Mouse (Mus musculus): ENCODE data around the gene Olfr372. TPM values are rescaled to one million over a fixed set of nuclear protein-coding genes. Genes with fewer than 3 reads are reported as not detected.
"Not testable (repeated sequence)": the region's sequence is repeated elsewhere in the genome, so short reads cannot be mapped to it uniquely, and the experiment has no call there.

The Olfr372 gene
- polyA plus RNA-seq (2012; fragmentation: generic; extraction: Trizol): not detected
- long read RNA-seq, experiment 1: 0 reads
- long read RNA-seq, experiment 2: 0 reads

GRCm38 (mm10) chr8:72040918-72041317, at the start of gene Olfr372:
Olfr372 (plus strand) TSS chr8:72041218.
- not testable (repeated sequence) for H3K79me3 ChIP-seq (ENCODE audit: low read depth); H3ac ChIP-seq (ENCODE audit: control insufficient read depth, insufficient read length, low read depth); H3K79me2 ChIP-seq (ENCODE audit: control insufficient read depth, insufficient read depth); H3K36me3 ChIP-seq (ENCODE audit: control insufficient read depth, insufficient read depth); H3K27me3 ChIP-seq (ENCODE audit: control insufficient read depth, insufficient read depth, insufficient read length); H3K4me3 ChIP-seq (ENCODE audit: insufficient read depth, poor library complexity, severe bottlenecking)

- peaks cover 3% of the 10 kb centered on the region for H3K27me3 ChIP-seq (ENCODE audit: control insufficient read depth, insufficient read depth, insufficient read length)
- H3ac ChIP-seq (ENCODE audit: control insufficient read depth, insufficient read length, low read depth): no peak overlapping the region
- TF ChIP-seq CEBPB (IDR thresholded peaks at IDR 0.05; ENCODE audit: low read depth) (no peak), FOSL1 (IDR thresholded peaks at IDR 0.05; ENCODE audit: insufficient read depth, low read length, poor library complexity, severe bottlenecking) (no peak), MAX (IDR thresholded peaks at IDR 0.05) (no peak), CTCF (IDR thresholded peaks at IDR 0.05; ENCODE audit: control insufficient read depth, insufficient read depth, insufficient read length) (no peak), MYOG (IDR thresholded peaks at IDR 0.05; ENCODE audit: control insufficient read depth, extremely low read depth, insufficient read length) (no peak), USF1 (IDR thresholded peaks at IDR 0.05; ENCODE audit: low read depth) (no peak), MYOD1 (IDR thresholded peaks at IDR 0.05; ENCODE audit: control insufficient read depth, insufficient read length, low read depth) (no peak)
- no peaks in the 10 kb centered on the region for H3K79me2 ChIP-seq (ENCODE audit: control insufficient read depth, insufficient read depth)
- no peaks in the 10 kb centered on the region for H3K79me3 ChIP-seq (ENCODE audit: low read depth)
- H3K4me3 ChIP-seq (ENCODE audit: insufficient read depth, poor library complexity, severe bottlenecking): no peak overlapping the region
- no peaks in the 10 kb centered on the region for H3K36me3 ChIP-seq (ENCODE audit: control insufficient read depth, insufficient read depth)
Observed at GRCm38 (mm10) chr8:71999434-71999833, 41.6 kb upstream of the Olfr372 start.

DNA sequence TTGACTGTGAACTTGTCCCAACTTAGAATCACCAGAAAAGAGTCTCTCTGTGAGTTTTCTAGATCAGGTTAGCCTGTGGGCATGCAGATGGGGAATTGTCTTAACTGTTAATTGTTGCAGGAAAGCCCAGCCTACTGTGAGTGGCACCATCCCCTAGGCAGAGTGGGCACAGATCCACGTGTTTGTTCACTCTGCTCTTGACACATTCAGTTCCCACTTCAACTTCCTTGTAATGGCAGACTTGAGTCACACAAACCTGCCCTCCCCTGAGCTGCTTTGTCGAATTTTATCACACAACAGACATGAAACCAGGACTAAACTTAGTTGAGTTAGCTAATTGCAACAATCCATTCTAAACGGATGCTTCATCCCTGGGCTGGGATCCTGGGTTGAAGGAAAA, 40.8 kb upstream of the Olfr372 start:
- TF ChIP-seq MYOD1 (IDR thresholded peaks at IDR 0.05; ENCODE audit: control insufficient read depth, insufficient read length, low read depth): no peak
- TF ChIP-seq MYOG (IDR thresholded peaks at IDR 0.05; ENCODE audit: control insufficient read depth, extremely low read depth, insufficient read length): no peak
- TF ChIP-seq MAX (IDR thresholded peaks at IDR 0.05): no peak
- TF ChIP-seq USF1 (IDR thresholded peaks at IDR 0.05; ENCODE audit: low read depth): no peak
- TF ChIP-seq FOSL1 (IDR thresholded peaks at IDR 0.05; ENCODE audit: insufficient read depth, low read length, poor library complexity, severe bottlenecking): no peak
- no peak for TF ChIP-seq CEBPB (IDR thresholded peaks at IDR 0.05; ENCODE audit: low read depth)
- no peak for TF ChIP-seq CTCF (IDR thresholded peaks at IDR 0.05; ENCODE audit: control insufficient read depth, insufficient read depth, insufficient read length)
- Histone ChIP-seq H3K4me3 (ENCODE audit: insufficient read depth, poor library complexity, severe bottlenecking) (no peak overlapping the region), H3K36me3 (ENCODE audit: control insufficient read depth, insufficient read depth) (no peaks in the 10 kb centered on the region), H3K79me2 (ENCODE audit: control insufficient read depth, insufficient read depth) (no peaks in the 10 kb centered on the region), H3K27me3 (ENCODE audit: control insufficient read depth, insufficient read depth, insufficient read length) (peaks cover 3% of the 10 kb centered on the region), H3ac (ENCODE audit: control insufficient read depth, insufficient read length, low read depth) (no peak overlapping the region), H3K79me3 (ENCODE audit: low read depth) (no peaks in the 10 kb centered on the region)

GRCm38 (mm10) chr8:72002942-72003341, 38.1 kb upstream of the Olfr372 start:
- Histone ChIP-seq H3K36me3 (ENCODE audit: control insufficient read depth, insufficient read depth) (no peaks in the 10 kb centered on the region), H3K79me2 (ENCODE audit: control insufficient read depth, insufficient read depth) (no peaks in the 10 kb centered on the region), H3K27me3 (ENCODE audit: control insufficient read depth, insufficient read depth, insufficient read length) (peaks cover 3% of the 10 kb centered on the region), H3K79me3 (ENCODE audit: low read depth) (no peaks in the 10 kb centered on the region), H3K4me3 (ENCODE audit: insufficient read depth, poor library complexity, severe bottlenecking) (no peak overlapping the region), H3ac (ENCODE audit: control insufficient read depth, insufficient read length, low read depth) (no peak overlapping the region)
- no peak for TF ChIP-seq MAX (IDR thresholded peaks at IDR 0.05)
- no peak for TF ChIP-seq MYOG (IDR thresholded peaks at IDR 0.05; ENCODE audit: control insufficient read depth, extremely low read depth, insufficient read length)
- no peak for TF ChIP-seq FOSL1 (IDR thresholded peaks at IDR 0.05; ENCODE audit: insufficient read depth, low read length, poor library complexity, severe bottlenecking)

DNA sequence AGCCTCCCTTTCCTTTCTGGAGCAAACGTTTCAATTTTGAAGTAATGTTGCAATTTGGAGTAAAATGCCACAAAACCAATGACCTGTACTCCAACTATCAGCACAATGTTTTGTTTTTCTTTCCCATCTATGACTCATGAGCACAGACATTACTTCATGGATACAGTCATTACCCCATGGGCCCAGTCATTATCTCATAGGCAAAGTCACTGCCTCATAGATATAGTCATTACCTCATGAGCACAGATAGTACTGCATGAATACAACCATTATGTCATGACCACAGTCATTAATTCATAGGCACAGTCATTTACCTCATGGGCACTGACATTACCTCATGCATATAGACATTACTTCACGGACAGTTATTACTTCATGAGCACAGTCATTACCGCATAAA, 35.1 kb upstream of the Olfr372 start:
- peaks cover 3% of the 10 kb centered on the region for H3K27me3 ChIP-seq (ENCODE audit: control insufficient read depth, insufficient read depth, insufficient read length)
- no peak for TF ChIP-seq CEBPB (IDR thresholded peaks at IDR 0.05; ENCODE audit: low read depth)
- no peak for TF ChIP-seq CTCF (IDR thresholded peaks at IDR 0.05; ENCODE audit: control insufficient read depth, insufficient read depth, insufficient read length)
- TF ChIP-seq MYOG (IDR thresholded peaks at IDR 0.05; ENCODE audit: control insufficient read depth, extremely low read depth, insufficient read length): no peak
- no peak for TF ChIP-seq MYOD1 (IDR thresholded peaks at IDR 0.05; ENCODE audit: control insufficient read depth, insufficient read length, low read depth)

GRCm38 (mm10) chr8:72006763-72007162, 34.3 kb upstream of the Olfr372 start:
- no peak overlapping the region for H3ac ChIP-seq (ENCODE audit: control insufficient read depth, insufficient read length, low read depth)
- H3K4me3 ChIP-seq (ENCODE audit: insufficient read depth, poor library complexity, severe bottlenecking): no peak overlapping the region
- H3K79me3 ChIP-seq (ENCODE audit: low read depth): no peaks in the 10 kb centered on the region
- H3K27me3 ChIP-seq (ENCODE audit: control insufficient read depth, insufficient read depth, insufficient read length): no peaks in the 10 kb centered on the region
- H3K79me2 ChIP-seq (ENCODE audit: control insufficient read depth, insufficient read depth): no peaks in the 10 kb centered on the region
- TF ChIP-seq CEBPB (IDR thresholded peaks at IDR 0.05; ENCODE audit: low read depth) (no peak), MYOD1 (IDR thresholded peaks at IDR 0.05; ENCODE audit: control insufficient read depth, insufficient read length, low read depth) (no peak), CTCF (IDR thresholded peaks at IDR 0.05; ENCODE audit: control insufficient read depth, insufficient read depth, insufficient read length) (no peak), USF1 (IDR thresholded peaks at IDR 0.05; ENCODE audit: low read depth) (no peak), FOSL1 (IDR thresholded peaks at IDR 0.05; ENCODE audit: insufficient read depth, low read length, poor library complexity, severe bottlenecking) (no peak), MYOG (IDR thresholded peaks at IDR 0.05; ENCODE audit: control insufficient read depth, extremely low read depth, insufficient read length) (no peak), MAX (IDR thresholded peaks at IDR 0.05) (no peak)
- no peaks in the 10 kb centered on the region for H3K36me3 ChIP-seq (ENCODE audit: control insufficient read depth, insufficient read depth)

More for the DNA sequence above, 35.1 kb upstream of the Olfr372 start:
- Histone ChIP-seq H3K79me3 (ENCODE audit: low read depth) (no peaks in the 10 kb centered on the region), H3K79me2 (ENCODE audit: control insufficient read depth, insufficient read depth) (no peaks in the 10 kb centered on the region), H3K36me3 (ENCODE audit: control insufficient read depth, insufficient read depth) (no peaks in the 10 kb centered on the region), H3ac (ENCODE audit: control insufficient read depth, insufficient read length, low read depth) (no peak overlapping the region), H3K4me3 (ENCODE audit: insufficient read depth, poor library complexity, severe bottlenecking) (no peak overlapping the region)
